Mouse (Mus musculus): Measurements from ENCODE around the gene Khdrbs1. TPM values are rescaled to one million over a fixed set of nuclear protein-coding genes. Genes with fewer than 3 reads are reported as not detected.
A peak's percentile ranks its signal among the peaks of the same experiment; 100 is the strongest.
"Not testable (repeated sequence)": the region's sequence is repeated elsewhere in the genome, so short reads cannot be mapped to it uniquely, and the experiment has no call there.

Gene Khdrbs1
- polyA plus RNA-seq, 1 experiment from 2014 or later, result 33.9 TPM

GRCm38 (mm10) chr4:129739111-129739645 is 2.9 kb downstream of the Khdrbs1 start:
- no peak for ATAC-seq
- TF ChIP-seq CTCF (IDR thresholded peaks at IDR 0.05; ENCODE audit: low read depth), result no peak
- no peaks in the 10 kb centered on the region for H3K9me3 ChIP-seq (ENCODE audit: control insufficient read depth)
- H3K4me3 ChIP-seq (ENCODE audit: low read depth, low read length), result no peak overlapping the region
- peaks cover 4% of the 10 kb centered on the region; the same call in 1 of the 2 replicates for H3K36me3 ChIP-seq (ENCODE audit: control insufficient read depth, insufficient read depth)
- peaks cover 3% of the 10 kb centered on the region; the same call in 1 of the 2 replicates for H3K4me1 ChIP-seq (replicated peaks; ENCODE audit: control insufficient read depth, insufficient read depth, low read length)
- 59% methylated on average over 4 of the region's 4 CpGs for WGBS
- H3K4me2 ChIP-seq (replicated peaks; ENCODE audit: low read depth), result no peak overlapping the region
- no peak overlapping the region for H3K9ac ChIP-seq (ENCODE audit: low read depth, low read length)
- H3K27ac ChIP-seq (ENCODE audit: low read depth, low read length), result no peak overlapping the region
- no peaks in the 10 kb centered on the region for H3K27me3 ChIP-seq (replicated peaks; ENCODE audit: control insufficient read depth, insufficient read depth, low read length)

GRCm38 (mm10) chr4:129736173-129736572 is 5.9 kb downstream of the Khdrbs1 start:
- Histone ChIP-seq H3K9me3 (ENCODE audit: control insufficient read depth) (no peaks in the 10 kb centered on the region), H3K4me2 (replicated peaks; ENCODE audit: low read depth) (no peak overlapping the region), H3K36me3 (ENCODE audit: control insufficient read depth, insufficient read depth) (peaks cover 4% of the 10 kb centered on the region; the same call in 1 of the 2 replicates), H3K4me1 (replicated peaks; ENCODE audit: control insufficient read depth, insufficient read depth, low read length) (peaks cover 3% of the 10 kb centered on the region; the same call in 1 of the 2 replicates), H3K9ac (ENCODE audit: low read depth, low read length) (no peak overlapping the region), H3K27ac (ENCODE audit: low read depth, low read length) (no peak overlapping the region), H3K4me3 (ENCODE audit: low read depth, low read length) (no peak overlapping the region), H3K27me3 (replicated peaks; ENCODE audit: control insufficient read depth, insufficient read depth, low read length) (no peaks in the 10 kb centered on the region)
- WGBS, result 58% methylated on average over 1 of the region's 1 CpGs
- no peak for TF ChIP-seq CTCF (IDR thresholded peaks at IDR 0.05; ENCODE audit: low read depth)
- no peak for ATAC-seq

GRCm38 (mm10) chr4:129735485-129735884 is 6.6 kb downstream of the Khdrbs1 start:
- not testable (repeated sequence) for H3K4me2 ChIP-seq (replicated peaks; ENCODE audit: low read depth)
- WGBS, result 96% methylated on average over 3 of the region's 4 CpGs

GRCm38 (mm10) chr4:129731423-129731822 is 10.7 kb downstream of the Khdrbs1 start:
- Histone ChIP-seq H3K9ac (ENCODE audit: low read depth, low read length) (no peak overlapping the region), H3K4me2 (replicated peaks; ENCODE audit: low read depth) (no peak overlapping the region), H3K9me3 (ENCODE audit: control insufficient read depth) (no peaks in the 10 kb centered on the region), H3K27me3 (replicated peaks; ENCODE audit: control insufficient read depth, insufficient read depth, low read length) (no peaks in the 10 kb centered on the region), H3K4me1 (replicated peaks; ENCODE audit: control insufficient read depth, insufficient read depth, low read length) (no peaks in the 10 kb centered on the region), H3K4me3 (ENCODE audit: low read depth, low read length) (no peak overlapping the region), H3K27ac (ENCODE audit: low read depth, low read length) (no peak overlapping the region), H3K36me3 (ENCODE audit: control insufficient read depth, insufficient read depth) (peaks cover 14% of the 10 kb centered on the region)
- no peak for ATAC-seq
- TF ChIP-seq CTCF (IDR thresholded peaks at IDR 0.05; ENCODE audit: low read depth), result no peak
- WGBS, result 81% methylated on average over 5 of the region's 5 CpGs

More at GRCm38 (mm10) chr4:129735485-129735884, 6.6 kb downstream of the Khdrbs1 start:
- not testable (repeated sequence) for H3K4me1 ChIP-seq (replicated peaks; ENCODE audit: control insufficient read depth, insufficient read depth, low read length); H3K27me3 ChIP-seq (replicated peaks; ENCODE audit: control insufficient read depth, insufficient read depth, low read length); ATAC-seq; H3K4me3 ChIP-seq (ENCODE audit: low read depth, low read length); H3K9me3 ChIP-seq (ENCODE audit: control insufficient read depth); H3K27ac ChIP-seq (ENCODE audit: low read depth, low read length); H3K9ac ChIP-seq (ENCODE audit: low read depth, low read length); H3K36me3 ChIP-seq (ENCODE audit: control insufficient read depth, insufficient read depth)

- no peak overlapping the region for H3K4me2 ChIP-seq (replicated peaks; ENCODE audit: low read depth)
- no peak overlapping the region for H3K9ac ChIP-seq (ENCODE audit: low read depth, low read length)
- TF ChIP-seq CTCF (IDR thresholded peaks at IDR 0.05; ENCODE audit: low read depth), result no peak
- no peak for ATAC-seq
- no peaks in the 10 kb centered on the region for H3K27me3 ChIP-seq (replicated peaks; ENCODE audit: control insufficient read depth, insufficient read depth, low read length)
- no peak overlapping the region for H3K4me3 ChIP-seq (ENCODE audit: low read depth, low read length)
- 92% methylated on average over 9 of the region's 9 CpGs for WGBS
- H3K4me1 ChIP-seq (replicated peaks; ENCODE audit: control insufficient read depth, insufficient read depth, low read length), result no peaks in the 10 kb centered on the region
- peaks cover 75% of the 10 kb centered on the region for H3K36me3 ChIP-seq (ENCODE audit: control insufficient read depth, insufficient read depth)
- no peak overlapping the region for H3K27ac ChIP-seq (ENCODE audit: low read depth, low read length)
- H3K9me3 ChIP-seq (ENCODE audit: control insufficient read depth), result no peaks in the 10 kb centered on the region
Observed at GRCm38 (mm10) chr4:129716310-129716709, 25.8 kb downstream of the Khdrbs1 start.

- Histone ChIP-seq H3K4me3 (ENCODE audit: low read depth, low read length) (no peak overlapping the region), H3K9ac (ENCODE audit: low read depth, low read length) (no peak overlapping the region), H3K4me1 (replicated peaks; ENCODE audit: control insufficient read depth, insufficient read depth, low read length) (no peaks in the 10 kb centered on the region), H3K4me2 (replicated peaks; ENCODE audit: low read depth) (no peak overlapping the region), H3K27ac (ENCODE audit: low read depth, low read length) (peak overlapping the region; percentile 35), H3K27me3 (replicated peaks; ENCODE audit: control insufficient read depth, insufficient read depth, low read length) (no peaks in the 10 kb centered on the region), H3K9me3 (ENCODE audit: control insufficient read depth) (no peaks in the 10 kb centered on the region), H3K36me3 (ENCODE audit: control insufficient read depth, insufficient read depth) (peaks cover 67% of the 10 kb centered on the region)
- ATAC-seq, result no peak
- 82% methylated on average over 8 of the region's 8 CpGs for WGBS
- TF ChIP-seq CTCF (IDR thresholded peaks at IDR 0.05; ENCODE audit: low read depth), result no peak
Observed at GRCm38 (mm10) chr4:129709486-129710129, 32.5 kb downstream of the Khdrbs1 start.
